Mouse (Mus musculus) intestine, embryonic 15.5 days (tissue): Measurements from ENCODE around the gene Zfp263. TPM values are rescaled to one million over a fixed set of nuclear protein-coding genes. Genes with fewer than 3 reads are reported as not detected.
A peak's percentile ranks its signal among the peaks of the same experiment; 100 is the strongest.

Experiments used
- ATAC-seq: fragments of 200-750 bp; cut with Nextera tagmentation; 2 replicates; pipeline ENCODE4 v1.8.0; 2017; ENCODE audit warnings: moderate TSS enrichment, moderate library complexity
- H3K27ac ChIP-seq: fragments of 300-500 bp; sonication (generic); 2 replicates; pipeline ENCODE4 v1.5.1; 2015; ENCODE audit warnings: mild to moderate bottlenecking, inconsistent platforms
- H3K27me3 ChIP-seq: fragments of 300-500 bp; sonication (generic); replicated peaks from 2 replicates; pipeline ENCODE4 v1.6.1; 2015; ENCODE audit warnings: inconsistent platforms
- H3K36me3 ChIP-seq: fragments of 300-500 bp; sonication (generic); 2 replicates; pipeline ENCODE4 v1.6.1; 2015; ENCODE audit warnings: inconsistent platforms
- H3K4me1 ChIP-seq: fragments of 300-500 bp; sonication (generic); replicated peaks from 2 replicates; pipeline ENCODE4 v1.6.1; 2015; ENCODE audit warnings: inconsistent platforms
- H3K4me2 ChIP-seq: fragments of 300-500 bp; sonication (generic); replicated peaks from 2 replicates; pipeline ENCODE4 v1.6.1; 2015; ENCODE audit warnings: mild to moderate bottlenecking, inconsistent platforms
- H3K4me3 ChIP-seq: fragments of 300-500 bp; sonication (generic); replicated peaks from 2 replicates; pipeline ENCODE4 v1.5.1; 2015; ENCODE audit warnings: inconsistent platforms
- H3K9ac ChIP-seq: fragments of 300-500 bp; sonication (generic); 2 replicates; pipeline ENCODE4 v1.6.1; 2015; ENCODE audit warnings: inconsistent platforms
- H3K9me3 ChIP-seq: fragments of 300-500 bp; sonication (generic); 2 replicates; pipeline ENCODE4 v1.6.1; 2016; ENCODE audit warnings: inconsistent platforms
- WGBS: fragments of 180-500 bp; shearing (Covaris S2); methylation state at CpG from one replicate; pipeline ENCODE4 v1.1.7; 2015; 5-methylcytosine and 5-hydroxymethylcytosine counted together
- polyA plus RNA-seq: library from polyadenylated mRNA; unstranded; fragments of >200 nt; fragmentation: Nextera tagmentation; extraction: Ambion mirVana; gene quantifications from 2 replicates; pipeline ENCODE4 v1.2.1, GENCODE M21; 2015

Gene Zfp263
- polyA plus RNA-seq, 1 experiment from 2014 or later: 40.1 TPM

- H3K27me3 ChIP-seq: no peaks in the 10 kb centered on the region
- ATAC-seq: no peak
- WGBS: 84% methylated on average over 4 of the region's 4 CpGs
- H3K4me2 ChIP-seq: peak overlapping the region; percentile 82
- H3K4me3 ChIP-seq: peak overlapping the region; percentile 79
- no peak overlapping the region for H3K9ac ChIP-seq
- H3K4me1 ChIP-seq: peaks cover 11% of the 10 kb centered on the region
- H3K36me3 ChIP-seq: peaks cover 35% of the 10 kb centered on the region
- no peak overlapping the region for H3K27ac ChIP-seq
- no peaks in the 10 kb centered on the region for H3K9me3 ChIP-seq
Measured at GRCm38 (mm10) chr16:3745656-3746055, 1.8 kb downstream of the Zfp263 start.

DNA sequence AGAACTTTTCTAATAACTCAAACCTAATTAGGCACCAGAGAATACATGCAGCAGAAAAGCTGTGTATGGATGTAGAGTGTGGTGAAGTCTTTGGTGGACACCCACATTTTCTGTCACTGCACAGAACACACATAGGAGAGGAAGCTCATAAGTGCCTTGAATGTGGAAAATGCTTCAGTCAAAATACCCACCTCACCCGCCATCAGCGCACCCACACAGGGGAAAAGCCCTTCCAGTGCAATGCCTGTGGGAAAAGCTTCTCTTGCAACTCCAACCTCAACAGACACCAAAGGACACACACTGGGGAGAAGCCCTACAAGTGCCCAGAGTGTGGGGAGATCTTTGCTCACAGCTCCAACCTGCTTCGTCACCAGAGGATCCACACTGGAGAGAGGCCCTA, 5.1 kb downstream of the Zfp263 start:
- ATAC-seq: no peak
- Histone ChIP-seq H3K9ac (no peak overlapping the region), H3K36me3 (peaks cover 50% of the 10 kb centered on the region), H3K4me1 (peaks cover 11% of the 10 kb centered on the region), H3K4me2 (no peak overlapping the region), H3K27ac (no peak overlapping the region), H3K9me3 (no peaks in the 10 kb centered on the region), H3K4me3 (no peak overlapping the region), H3K27me3 (no peaks in the 10 kb centered on the region)
- 98% methylated on average over 3 of the region's 3 CpGs for WGBS

DNA sequence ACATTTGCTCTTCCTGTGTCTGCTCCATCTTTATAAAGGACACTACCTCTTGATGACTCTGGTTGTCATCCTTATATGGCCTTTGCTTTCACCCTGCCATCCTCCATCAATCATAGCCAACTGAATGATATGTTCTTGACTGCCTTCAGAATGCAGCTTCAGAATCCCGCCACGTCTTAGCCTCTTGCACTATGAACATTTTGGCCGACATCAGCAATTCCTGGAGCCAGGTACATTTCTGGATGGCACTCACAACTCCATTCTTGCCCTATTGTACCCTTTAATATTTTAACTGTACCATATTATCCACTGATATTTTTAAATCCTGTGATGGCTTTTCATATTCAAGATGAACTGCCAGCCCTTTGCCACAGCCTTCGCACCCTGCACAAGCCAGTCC, 27.7 kb downstream of the Zfp263 start:
- H3K4me3 ChIP-seq: no peak overlapping the region
- no peak for ATAC-seq
- no peak overlapping the region for H3K27ac ChIP-seq
- H3K4me2 ChIP-seq: no peak overlapping the region
- no peaks in the 10 kb centered on the region for H3K27me3 ChIP-seq
- no peak overlapping the region for H3K9ac ChIP-seq
- 97% methylated on average over 4 of the region's 4 CpGs for WGBS
- no peaks in the 10 kb centered on the region for H3K4me1 ChIP-seq
- H3K9me3 ChIP-seq: no peaks in the 10 kb centered on the region
- H3K36me3 ChIP-seq: no peaks in the 10 kb centered on the region

DNA sequence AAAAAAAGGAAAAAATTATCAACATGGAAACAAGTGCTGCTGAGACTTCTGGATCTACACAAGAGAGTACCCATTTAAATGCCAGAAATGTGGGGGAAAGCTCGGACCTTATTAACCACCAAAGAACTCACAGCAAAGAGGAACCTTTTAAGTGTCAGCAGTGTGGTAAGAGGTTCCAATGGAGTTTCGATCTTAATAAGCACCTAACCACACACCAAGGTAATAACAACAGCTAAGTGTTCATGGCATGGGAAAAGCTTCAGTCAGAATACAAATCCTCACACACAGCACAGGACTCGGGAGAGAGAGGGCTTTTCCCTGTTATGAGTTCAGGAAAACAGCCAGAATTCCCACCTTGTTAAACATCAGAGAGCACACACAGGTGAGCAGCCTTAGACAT, 32.5 kb downstream of the Zfp263 start:
- Histone ChIP-seq H3K4me2 (no peak overlapping the region), H3K4me3 (no peak overlapping the region), H3K27ac (no peak overlapping the region), H3K9ac (no peak overlapping the region), H3K4me1 (no peaks in the 10 kb centered on the region), H3K9me3 (no peaks in the 10 kb centered on the region), H3K27me3 (no peaks in the 10 kb centered on the region), H3K36me3 (no peaks in the 10 kb centered on the region)
- no peak for ATAC-seq
- WGBS: 83% methylated on average over 3 of the region's 3 CpGs

DNA sequence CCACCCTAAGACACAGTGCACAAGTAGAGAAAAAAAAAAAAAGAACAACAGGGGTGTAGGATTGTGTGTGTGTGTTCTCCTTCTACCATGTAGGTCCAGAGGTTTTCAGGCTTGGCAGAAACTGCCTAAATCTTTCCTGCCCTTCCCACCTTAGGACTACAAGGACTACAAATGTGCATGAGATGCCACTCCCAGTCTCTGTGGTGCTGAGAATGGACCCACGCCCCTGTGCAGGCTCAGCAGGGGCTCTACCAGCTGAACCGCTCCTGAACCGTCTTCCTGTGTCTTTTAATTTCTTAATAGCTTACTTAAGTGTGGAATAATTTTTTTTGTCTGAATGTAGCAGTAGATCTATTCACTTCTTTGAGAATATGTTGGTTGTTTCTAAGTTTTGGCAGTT, 34.1 kb downstream of the Zfp263 start:
- Histone ChIP-seq H3K27me3 (no peaks in the 10 kb centered on the region), H3K4me3 (no peak overlapping the region), H3K27ac (no peak overlapping the region), H3K4me2 (no peak overlapping the region), H3K36me3 (no peaks in the 10 kb centered on the region), H3K9me3 (no peaks in the 10 kb centered on the region), H3K4me1 (no peaks in the 10 kb centered on the region), H3K9ac (no peak overlapping the region)
- 59% methylated on average over 3 of the region's 3 CpGs for WGBS
- ATAC-seq: no peak

DNA sequence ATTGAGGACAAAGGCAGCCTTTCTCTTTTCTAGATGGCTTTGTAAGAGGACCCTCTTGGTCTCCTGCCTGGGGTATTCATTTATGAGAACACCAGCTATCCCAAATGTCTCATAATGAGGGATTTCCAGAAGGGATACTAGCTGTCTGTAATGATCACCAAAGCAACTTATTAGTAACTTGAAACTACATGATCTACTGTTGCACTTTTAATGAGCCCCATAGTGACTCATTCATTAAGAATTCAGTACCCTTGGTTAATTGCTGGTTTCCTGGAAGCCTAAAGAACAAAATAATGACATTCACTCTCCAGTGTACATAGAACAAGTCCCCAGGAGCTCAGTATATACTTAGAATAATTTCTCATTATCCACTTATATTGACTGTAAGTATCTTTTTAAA, 37.3 kb downstream of the Zfp263 start:
- no peak overlapping the region for H3K4me3 ChIP-seq
- H3K36me3 ChIP-seq: no peaks in the 10 kb centered on the region
- no peaks in the 10 kb centered on the region for H3K9me3 ChIP-seq
- H3K27ac ChIP-seq: no peak overlapping the region
- no peak for ATAC-seq
- no peaks in the 10 kb centered on the region for H3K27me3 ChIP-seq
- H3K4me1 ChIP-seq: no peaks in the 10 kb centered on the region
- no peak overlapping the region for H3K4me2 ChIP-seq
- H3K9ac ChIP-seq: no peak overlapping the region

- Histone ChIP-seq H3K4me2 (no peak overlapping the region), H3K27me3 (no peaks in the 10 kb centered on the region), H3K4me3 (no peak overlapping the region), H3K4me1 (no peaks in the 10 kb centered on the region), H3K27ac (no peak overlapping the region), H3K36me3 (no peaks in the 10 kb centered on the region), H3K9me3 (no peaks in the 10 kb centered on the region), H3K9ac (no peak overlapping the region)
- ATAC-seq: no peak
Measured at GRCm38 (mm10) chr16:3788394-3788793, 44.5 kb downstream of the Zfp263 start.

Other genes with a start within 250 kb of the Zfp263 start
- gene Olfr161, start 153.1 kb upstream of the Zfp263 start, polyA plus RNA-seq: not detected in 2 replicates
- 0.19 TPM in 1 of 2 replicates, not detected in the other for gene Mefv, start 26.0 kb upstream of the Zfp263 start, polyA plus RNA-seq
- not detected in 2 replicates for gene Olfr15, start 86.8 kb downstream of the Zfp263 start, polyA plus RNA-seq
- 1.0 TPM in 2 replicates for gene Zfp174, start 103.2 kb downstream of the Zfp263 start, polyA plus RNA-seq
- gene Naa60, start 128.3 kb downstream of the Zfp263 start, polyA plus RNA-seq: 38.4 and 42.6 TPM in 2 replicates
- gene Zfp597, start 140.5 kb downstream of the Zfp263 start, polyA plus RNA-seq: 4.2 and 5.1 TPM in 2 replicates
- gene Gm20695, start 140.6 kb downstream of the Zfp263 start, polyA plus RNA-seq: 1.2 and 1.6 TPM in 2 replicates
- gene 1700037C18Rik, start 164.6 kb downstream of the Zfp263 start, polyA plus RNA-seq: 5.0 and 6.2 TPM in 2 replicates
- 18.1 and 21.5 TPM in 2 replicates for gene Cluap1, start 164.7 kb downstream of the Zfp263 start, polyA plus RNA-seq
- gene Nlrc3, start 232.5 kb downstream of the Zfp263 start, polyA plus RNA-seq: 1.00 and 1.0 TPM in 2 replicates